Mouse (Mus musculus) CH12F3 (cell line): ENCODE results near the gene Bcan.

Experiments used
- in situ Hi-C: fragments of 300-500 bp; cut with MboI; formaldehyde crosslinking; loops from 2 replicates; pipeline ENCODE4 v1.14.3; 2020; ENCODE audit warnings: low sequenced_read_pairs

The Bcan gene

GRCm38 (mm10) chr3:87973593-87974380, 26.2 kb downstream of the Bcan start:
- in situ Hi-C loops = no loop called here

GRCm38 (mm10) chr3:87972776-87973175, 27.3 kb downstream of the Bcan start:
- in situ Hi-C loops = no loop called here

- in situ Hi-C loops = no loop called here
These were observed 27.8 kb downstream of the Bcan start for GRCm38 (mm10) chr3:87972203-87972664.

- in situ Hi-C loops = no loop called here
These were observed 28.4 kb downstream of the Bcan start for GRCm38 (mm10) chr3:87971489-87972202.

- in situ Hi-C loops = no loop called here
These were observed 29.0 kb downstream of the Bcan start, which contains the start of gene Nes for GRCm38 (mm10) chr3:87970939-87971488. TSS of gene Nes (plus strand) at chr3:87971078.

GRCm38 (mm10) chr3:87970184-87970938, 29.7 kb downstream of the Bcan start:
- in situ Hi-C loops = no loop called here

- in situ Hi-C loops = no loop called here
These were observed 39.3 kb downstream of the Bcan start for GRCm38 (mm10) chr3:87960586-87961191.

- in situ Hi-C loops = no loop called here
These were observed 39.8 kb downstream of the Bcan start for GRCm38 (mm10) chr3:87960191-87960585.

- in situ Hi-C loops = no loop called here
These were observed 40.7 kb downstream of the Bcan start for GRCm38 (mm10) chr3:87959371-87959770.

- in situ Hi-C loops = no loop called here
These were observed 41.1 kb downstream of the Bcan start for GRCm38 (mm10) chr3:87958967-87959366.

- in situ Hi-C loops = no loop called here
These were observed 41.6 kb downstream of the Bcan start for GRCm38 (mm10) chr3:87958476-87958875.

GRCm38 (mm10) chr3:87958056-87958455, 42.0 kb downstream of the Bcan start:
- in situ Hi-C loops = no loop called here

- in situ Hi-C loops = no loop called here
These were observed 47.6 kb downstream of the Bcan start for GRCm38 (mm10) chr3:87952440-87952839.

GRCm38 (mm10) chr3:87951946-87952345, 48.1 kb downstream of the Bcan start:
- in situ Hi-C loops = no loop called here

GRCm38 (mm10) chr3:87949955-87950515, 50.0 kb downstream of the Bcan start:
- in situ Hi-C loops = no loop called here

GRCm38 (mm10) chr3:87949266-87949954, 50.6 kb downstream of the Bcan start:
- in situ Hi-C loops = no loop called here

GRCm38 (mm10) chr3:87948378-87949265, 51.4 kb downstream of the Bcan start, which contains the start of gene Crabp2:
TSS of gene Crabp2 (plus strand) at chr3:87948666.
- in situ Hi-C loops = no loop called here

- in situ Hi-C loops = no loop called here
These were observed 52.2 kb downstream of the Bcan start for GRCm38 (mm10) chr3:87947811-87948199.
